Mouse (Mus musculus): Measurements from ENCODE around the gene Tmc3.

DNA sequence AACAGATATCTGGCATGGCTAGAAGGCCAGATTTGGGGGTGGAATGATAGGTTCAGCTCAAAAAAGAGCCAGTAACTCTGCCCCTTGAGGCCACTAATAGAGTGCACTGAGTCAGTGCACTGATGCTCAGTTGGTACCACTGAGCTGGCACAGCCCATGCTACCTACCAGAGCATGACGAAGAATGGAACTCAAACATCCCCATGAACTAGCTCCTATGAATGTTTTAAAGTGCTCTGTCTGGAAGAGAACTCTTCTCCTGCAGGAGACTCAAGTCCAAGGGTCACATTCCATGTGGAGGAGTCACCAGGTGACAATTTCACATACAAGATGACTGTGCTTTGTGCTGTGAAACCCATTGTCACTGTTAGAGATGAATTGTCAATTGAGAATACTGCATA lies 34.0 kb downstream of the Tmc3 start:
- no peak for TF ChIP-seq CTCF (IDR thresholded peaks at IDR 0.05; ENCODE audit: extremely low read depth, insufficient read length, insufficient replicate concordance, low read depth, low read length)
- TF ChIP-seq POLR2A (IDR thresholded peaks at IDR 0.05; ENCODE audit: low read depth, low read length): no peak

All from small intestine, adult 2 months (tissue).